Mouse (Mus musculus): ENCODE measurements around the gene Krt87. TPM values are rescaled to one million over a fixed set of nuclear protein-coding genes. Genes with fewer than 3 reads are reported as not detected.

Krt87 gene
- under 1 TPM; 0.30 to 0.34 TPM for total RNA-seq (2021)

GRCm38 (mm10) chr15:101438555-101438954 lies at the start of gene Krt87:
Gene Krt87 (minus strand): TSS chr15:101438804.
- no peak for DNase-seq (ENCODE audit: extremely low spot score in 1 of 2, low spot score in 2 of 2)
- intact Hi-C loops (cut with DNase I) = no loop called here

DNA sequence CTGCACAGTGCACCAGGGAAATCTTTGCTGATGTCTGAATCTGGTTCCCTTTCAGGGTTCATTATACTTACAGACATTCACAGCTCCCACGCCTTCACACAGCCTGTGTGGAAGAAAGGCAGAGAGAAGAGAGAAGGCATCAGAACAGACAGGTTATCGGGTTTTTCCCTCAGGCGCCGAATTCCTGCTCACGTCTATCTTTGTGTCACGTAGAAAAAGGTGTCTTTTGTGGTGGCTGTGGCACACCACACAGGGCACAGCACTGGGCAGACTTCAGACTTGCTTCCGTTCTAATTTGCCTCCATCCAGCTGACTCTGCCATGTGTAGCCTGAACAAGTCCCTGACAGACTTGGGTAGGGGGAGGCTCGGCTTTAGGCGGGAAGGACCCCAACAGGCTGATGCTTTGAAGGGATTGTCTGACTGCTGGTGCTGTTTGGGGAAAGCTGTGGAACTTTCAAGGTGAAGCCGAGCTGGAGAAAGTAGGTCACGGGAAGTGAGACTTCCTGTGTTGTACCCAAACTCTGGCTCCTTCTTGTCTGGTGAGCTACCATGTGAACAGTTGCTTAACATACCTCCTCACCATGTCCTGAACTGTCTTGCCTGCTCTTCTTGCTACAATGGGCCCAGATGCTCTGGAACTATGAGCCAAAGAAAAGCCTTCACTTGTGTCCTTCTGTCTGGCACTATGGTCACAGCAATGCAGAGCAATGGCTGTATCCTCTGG lies 47.5 kb upstream of the Krt87 start:
- DNase-seq (ENCODE audit: extremely low spot score in 1 of 2, low spot score in 2 of 2) = no peak
- intact Hi-C loops (cut with DNase I) = no loop called here

GRCm38 (mm10) chr15:101484939-101485338 lies 46.3 kb upstream of the Krt87 start:
- no peak for DNase-seq (ENCODE audit: extremely low spot score in 1 of 2, low spot score in 2 of 2)
- intact Hi-C loops (cut with DNase I) = no loop called here

DNA sequence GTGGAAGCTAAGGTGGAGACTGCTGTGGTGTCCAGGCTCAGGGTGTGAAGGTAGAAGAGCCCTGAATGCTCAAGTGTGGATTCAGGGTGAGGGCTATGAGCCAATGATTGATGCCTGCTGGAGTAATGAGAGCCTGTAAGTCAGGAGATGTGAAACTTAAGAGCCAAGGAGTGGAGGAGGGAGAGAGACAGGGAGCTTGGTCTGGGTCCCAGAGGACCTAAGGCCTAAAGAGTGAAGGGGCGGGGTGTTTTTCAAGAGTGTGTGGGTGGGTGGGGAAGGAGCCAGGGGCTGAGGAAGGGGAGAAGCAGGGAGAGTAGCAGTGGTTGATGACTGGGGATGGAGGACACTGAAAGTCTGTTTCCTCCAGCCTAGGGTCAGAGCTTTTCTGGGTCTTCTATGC lies 45.0 kb upstream of the Krt87 start:
- intact Hi-C loops (cut with DNase I) = no loop called here
- DNase-seq (ENCODE audit: extremely low spot score in 1 of 2, low spot score in 2 of 2) = no peak

DNA sequence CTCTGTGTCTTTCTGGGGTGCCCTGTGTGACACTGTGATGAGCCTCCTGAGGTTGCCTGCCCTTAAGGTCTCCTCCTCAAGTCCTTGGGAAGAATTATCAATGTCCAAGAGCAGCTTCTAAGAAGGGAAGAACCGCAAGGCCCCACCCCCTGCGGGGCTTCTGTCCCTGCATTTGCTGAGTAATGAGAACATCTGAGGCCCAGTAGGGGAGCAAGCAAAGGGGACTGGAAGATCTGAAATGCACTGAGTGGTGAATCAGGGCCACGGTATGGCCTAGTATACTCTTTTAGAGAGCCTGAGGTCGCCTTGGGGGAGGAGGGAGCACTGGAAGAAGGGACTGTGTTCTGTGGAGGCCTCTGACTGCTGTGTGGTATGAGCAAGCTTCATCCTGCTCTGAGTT lies 43.5 kb upstream of the Krt87 start:
- DNase-seq (ENCODE audit: extremely low spot score in 1 of 2, low spot score in 2 of 2) = no peak
- intact Hi-C loops (cut with DNase I) = no loop called here

DNA sequence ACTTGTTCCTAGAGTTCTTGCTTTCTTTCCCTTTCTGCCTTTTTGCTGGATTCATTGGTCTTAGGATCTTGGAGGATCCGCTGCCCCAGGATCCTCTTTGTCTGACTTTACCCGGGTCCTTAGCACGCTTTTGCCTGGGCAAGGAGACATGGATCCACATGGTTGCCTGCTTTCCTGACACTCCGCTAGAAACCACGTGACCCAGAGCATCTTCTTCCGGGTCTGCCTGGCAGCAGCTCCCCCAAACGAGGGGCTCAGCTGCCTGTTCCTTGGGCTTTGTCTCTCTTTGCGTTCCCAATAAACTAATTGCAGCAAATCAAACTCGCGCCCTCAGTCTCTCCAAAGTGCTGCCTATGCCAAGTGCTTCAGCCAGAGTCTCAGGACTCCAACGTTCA lies 41.1 kb upstream of the Krt87 start:
- intact Hi-C loops (cut with DNase I) = no loop called here

DNA sequence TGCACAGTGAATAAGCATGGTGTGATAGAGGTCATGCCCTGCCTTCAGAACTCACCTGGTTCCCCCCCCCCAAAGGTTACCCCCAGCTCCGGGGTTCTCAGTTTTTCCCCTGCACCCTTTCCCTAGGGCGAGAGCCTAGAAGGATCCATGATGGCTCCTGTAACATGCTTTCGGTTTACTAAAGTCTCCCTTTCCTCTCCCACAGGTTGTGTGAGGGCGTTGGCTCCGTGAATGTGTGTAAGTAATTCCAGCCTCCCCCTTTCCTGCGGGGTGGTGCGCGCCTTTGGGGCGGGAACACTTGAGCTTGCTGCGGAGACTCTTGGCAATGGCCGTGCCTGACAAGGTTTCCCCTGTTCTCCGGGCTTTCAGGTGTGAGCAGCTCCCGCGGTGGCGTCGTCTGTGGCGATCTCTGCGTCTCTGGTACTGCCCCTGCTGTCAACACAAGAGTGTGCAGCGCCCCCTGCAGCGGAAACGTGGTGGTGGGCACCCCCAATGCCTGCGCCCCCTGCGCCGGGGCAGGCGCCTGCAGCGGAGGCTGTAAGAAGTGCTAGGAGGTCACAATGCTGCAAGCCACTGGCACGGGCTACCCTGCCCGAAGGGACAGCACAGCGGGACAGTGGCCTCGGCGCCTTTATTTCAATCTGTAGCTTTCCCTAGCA lies 40.5 kb upstream of the Krt87 start:
- intact Hi-C loops (cut with DNase I) = no loop called here
- DNase-seq (ENCODE audit: extremely low spot score in 1 of 2, low spot score in 2 of 2) = peak; percentile 7 to 74

More for the DNA sequence above, 41.1 kb upstream of the Krt87 start:
- DNase-seq (ENCODE audit: extremely low spot score in 1 of 2, low spot score in 2 of 2) = no peak

- DNase-seq (ENCODE audit: extremely low spot score in 1 of 2, low spot score in 2 of 2) = no peak
- intact Hi-C loops (cut with DNase I) = no loop called here
Observed at GRCm38 (mm10) chr15:101472952-101473528, 34.4 kb upstream of the Krt87 start, which contains the start of gene Krt86. Gene Krt86 (plus strand): TSS chr15:101473478.

- no peak for DNase-seq (ENCODE audit: extremely low spot score in 1 of 2, low spot score in 2 of 2)
Observed at GRCm38 (mm10) chr15:101469093-101469492, 30.5 kb upstream of the Krt87 start.

GRCm38 (mm10) chr15:101463651-101464050 lies 25.0 kb upstream of the Krt87 start, which contains the start of gene Krt81:
Gene Krt81 (minus strand): TSS chr15:101463751.
- no peak for DNase-seq (ENCODE audit: extremely low spot score in 1 of 2, low spot score in 2 of 2)
- intact Hi-C loops (cut with DNase I) = no loop called here

More at GRCm38 (mm10) chr15:101469093-101469492, 30.5 kb upstream of the Krt87 start:
- intact Hi-C loops (cut with DNase I) = no loop called here

DNA sequence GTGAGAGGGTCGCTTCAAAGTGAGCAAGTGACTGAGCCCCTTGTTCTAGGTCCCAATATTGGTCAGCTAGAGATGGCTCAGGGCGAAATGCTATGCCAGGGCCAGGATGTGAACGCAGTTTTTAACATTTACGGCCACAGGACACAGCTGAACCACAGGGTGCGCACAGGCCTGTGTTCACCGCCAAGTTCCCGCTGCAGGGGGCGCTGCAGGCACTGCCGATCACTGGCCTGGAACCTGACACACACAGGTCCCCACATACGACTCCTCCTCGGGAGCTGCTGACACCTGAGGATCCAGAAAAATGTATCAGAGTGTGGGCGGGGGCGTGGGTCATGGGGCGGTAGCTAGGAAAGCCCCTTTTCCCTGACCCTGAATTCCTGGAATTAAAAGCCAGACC lies 20.7 kb upstream of the Krt87 start:
- intact Hi-C loops (cut with DNase I) = no loop called here
- DNase-seq (ENCODE audit: extremely low spot score in 1 of 2, low spot score in 2 of 2) = peak in 1 of 2 experiments; percentile 40

DNA sequence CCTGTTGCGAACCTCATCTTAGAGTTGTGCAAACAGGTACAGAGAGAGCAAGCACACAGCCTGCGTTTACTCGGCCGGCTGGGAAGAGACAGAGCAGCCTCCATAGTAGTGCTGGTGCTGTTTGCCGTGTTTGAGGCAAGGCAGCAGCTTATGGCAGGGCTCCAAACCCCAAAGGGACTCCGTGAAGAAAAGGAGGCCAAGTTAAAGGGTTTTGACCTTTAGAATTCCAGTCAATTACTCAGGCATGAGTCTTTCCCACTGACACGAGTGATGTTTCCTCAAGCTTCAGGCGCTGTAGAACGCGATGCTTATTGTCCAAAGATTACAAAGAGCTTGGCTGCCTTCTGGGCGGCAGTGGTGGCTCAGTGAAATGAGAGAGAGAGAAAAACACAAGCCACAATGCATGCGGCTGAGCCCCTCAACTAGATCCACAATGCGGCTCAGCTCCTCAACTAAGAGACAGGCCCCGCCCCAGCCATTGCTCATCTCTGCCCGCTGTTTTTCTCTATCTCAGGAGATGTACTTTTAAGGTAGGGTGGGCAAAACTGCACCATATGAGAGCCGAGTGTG lies 19.8 kb upstream of the Krt87 start:
- peak in 1 of 2 experiments; percentile 60 for DNase-seq (ENCODE audit: extremely low spot score in 1 of 2, low spot score in 2 of 2)
- intact Hi-C loops (cut with DNase I) = no loop called here

- no peak for DNase-seq (ENCODE audit: extremely low spot score in 1 of 2, low spot score in 2 of 2)
- intact Hi-C loops (cut with DNase I) = no loop called here
Observed at GRCm38 (mm10) chr15:101455891-101456290, 17.3 kb upstream of the Krt87 start.

- DNase-seq (ENCODE audit: extremely low spot score in 1 of 2, low spot score in 2 of 2) = no peak
- intact Hi-C loops (cut with DNase I) = no loop called here
Observed at GRCm38 (mm10) chr15:101455292-101455691, 16.7 kb upstream of the Krt87 start.

GRCm38 (mm10) chr15:101454774-101455173 lies 16.2 kb upstream of the Krt87 start:
- intact Hi-C loops (cut with DNase I) = no loop called here
- no peak for DNase-seq (ENCODE audit: extremely low spot score in 1 of 2, low spot score in 2 of 2)

GRCm38 (mm10) chr15:101453093-101453736 lies 14.6 kb upstream of the Krt87 start:
- peak; percentile 37 to 85 for DNase-seq (ENCODE audit: extremely low spot score in 1 of 2, low spot score in 2 of 2)
- intact Hi-C loops (cut with DNase I) = no loop called here

DNA sequence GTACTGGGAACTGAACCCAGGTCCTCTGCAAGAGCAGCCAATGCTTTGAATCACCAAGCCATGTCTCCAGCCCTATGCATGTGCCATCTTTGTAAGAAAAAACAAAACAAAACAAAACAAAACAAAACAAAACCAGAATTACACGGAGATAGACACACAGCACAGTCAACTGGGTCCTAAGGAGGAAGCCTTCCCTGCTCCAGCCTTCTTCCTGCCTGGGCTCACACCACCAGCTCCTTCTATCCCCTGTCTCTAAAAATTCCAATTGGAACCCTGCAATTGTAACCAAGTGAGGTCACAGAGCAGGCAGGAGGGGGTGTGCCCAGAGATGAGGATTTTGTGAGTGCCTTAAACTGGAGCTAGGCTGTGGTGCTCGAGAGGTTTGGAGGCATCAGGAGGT lies 8.8 kb upstream of the Krt87 start, which contains the start of gene Krt88:
Gene Krt88, plus strand, starts transcription at position 301 of the 400 bp plus-strand sequence.
- intact Hi-C loops (cut with DNase I) = no loop called here
- no peak for DNase-seq (ENCODE audit: extremely low spot score in 1 of 2, low spot score in 2 of 2)

DNA sequence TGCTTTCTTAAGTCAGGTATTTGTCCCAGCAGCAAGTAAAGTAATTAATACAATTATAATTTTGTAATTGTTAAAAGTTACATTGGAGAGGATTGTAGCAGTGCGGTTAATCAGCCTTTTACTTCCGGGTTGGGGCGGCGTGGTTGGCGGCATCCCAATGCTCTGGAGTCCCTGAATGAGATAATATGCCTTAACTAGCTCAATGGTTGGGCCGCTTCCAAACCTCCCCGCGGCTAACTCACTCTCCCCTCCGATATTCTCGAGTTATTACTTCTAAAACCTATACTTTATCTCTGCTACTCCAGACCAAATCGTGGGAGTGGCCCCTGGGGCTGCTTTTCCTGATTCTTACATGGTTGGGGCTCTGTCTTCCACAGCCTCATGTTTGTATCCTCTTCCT lies 8.0 kb upstream of the Krt87 start:
- intact Hi-C loops (cut with DNase I) = no loop called here
- no peak for DNase-seq (ENCODE audit: extremely low spot score in 1 of 2, low spot score in 2 of 2)

DNA sequence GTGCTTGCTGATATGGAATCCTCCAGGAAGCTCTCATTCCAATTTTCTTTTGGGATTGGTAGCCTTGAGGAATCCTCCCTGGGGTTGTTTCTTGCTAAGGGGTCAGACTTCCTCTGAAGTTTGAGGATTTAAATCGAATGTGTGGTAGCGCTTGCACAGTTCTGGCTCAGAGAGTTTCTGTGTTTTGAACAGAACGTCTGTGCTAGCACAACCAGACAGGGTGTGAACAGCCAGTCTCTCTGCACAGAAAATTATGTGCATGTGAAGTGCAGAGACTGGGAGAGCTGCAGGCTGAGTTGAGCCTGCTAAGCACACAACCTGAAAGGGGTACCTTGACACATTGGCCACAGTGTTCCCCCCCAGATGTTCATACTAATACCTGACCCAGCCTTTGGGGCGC lies 2.2 kb upstream of the Krt87 start:
- peak in 1 of 2 experiments; percentile 15 for DNase-seq (ENCODE audit: extremely low spot score in 1 of 2, low spot score in 2 of 2)
- intact Hi-C loops (cut with DNase I) = no loop called here

All from left cerebral cortex, postnatal 10 days (tissue).